Mouse (Mus musculus): ENCODE measurements around the gene D17Wsu92e.
"Not testable (repeated sequence)": the region's sequence is repeated elsewhere in the genome, so short reads cannot be mapped to it uniquely, and the experiment has no call there.

Gene D17Wsu92e

DNA sequence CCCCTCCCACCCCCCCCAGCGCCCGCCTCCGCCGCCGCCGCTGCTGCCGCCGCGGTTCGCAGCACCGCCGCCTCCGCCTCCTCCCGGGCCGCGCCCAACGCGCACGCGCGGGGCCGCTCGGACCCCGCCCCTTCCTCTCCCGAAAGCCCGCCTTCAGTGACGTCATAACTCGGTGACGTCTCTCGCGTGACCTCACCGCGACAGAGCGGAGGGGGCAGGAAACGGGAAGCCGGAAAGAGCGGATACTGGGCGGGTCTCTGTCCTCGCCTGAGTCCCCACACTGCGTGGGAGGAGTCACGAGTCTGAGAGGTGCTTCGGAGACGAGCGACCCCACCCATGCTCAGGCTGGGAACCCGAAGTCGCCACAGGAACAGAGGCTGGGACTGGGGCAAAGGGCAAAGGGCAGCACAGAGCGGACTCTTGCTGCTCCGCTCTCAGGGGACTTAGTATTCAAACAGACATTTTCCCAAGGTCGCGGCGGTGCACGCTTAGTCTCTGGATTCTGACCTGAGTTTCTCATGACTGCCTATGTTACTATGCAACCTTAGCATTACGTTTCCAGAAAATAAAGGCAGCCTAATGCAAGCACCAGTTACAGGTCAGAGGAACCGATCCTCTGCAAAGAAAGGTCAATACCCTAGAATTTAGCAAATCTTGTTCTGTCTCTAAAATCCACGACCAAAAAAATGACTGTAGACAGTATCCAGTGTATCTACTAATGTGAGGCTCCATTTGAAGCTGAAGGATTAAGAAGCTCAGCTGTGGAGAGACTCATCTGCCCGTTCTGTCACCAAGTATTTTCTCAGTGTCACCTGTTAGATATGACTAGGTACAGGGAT, at the start of gene D17Wsu92e:
D17Wsu92e (minus strand) TSS at position 81 of the 839 bp plus-strand sequence.
- TF ChIP-seq GATA4 (IDR thresholded peaks at IDR 0.05; ENCODE audit: insufficient replicate concordance, low read length), result peak; percentile 37; the same call in 1 of the 2 replicates

DNA sequence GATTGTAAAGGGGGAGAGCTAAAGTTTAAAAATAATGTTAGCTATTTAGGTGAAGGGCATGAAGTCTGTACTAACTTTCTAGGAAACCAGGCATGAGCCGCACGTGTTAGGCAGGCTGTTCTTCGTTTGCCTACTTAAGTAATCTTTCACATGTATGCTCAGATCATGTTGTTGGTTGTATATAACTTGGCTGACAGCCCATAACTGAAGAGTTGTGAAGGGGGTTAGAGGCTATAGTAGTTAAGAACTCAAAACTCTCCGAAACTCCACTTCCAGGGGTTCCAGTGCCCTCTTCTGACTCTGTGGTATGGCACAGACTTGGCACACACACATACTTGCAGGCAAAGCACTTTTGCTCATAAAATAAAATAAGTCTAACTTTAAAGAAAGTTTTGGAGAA, 46.3 kb upstream of the D17Wsu92e start:
- TF ChIP-seq GATA4 (IDR thresholded peaks at IDR 0.05; ENCODE audit: insufficient replicate concordance, low read length), result no peak

DNA sequence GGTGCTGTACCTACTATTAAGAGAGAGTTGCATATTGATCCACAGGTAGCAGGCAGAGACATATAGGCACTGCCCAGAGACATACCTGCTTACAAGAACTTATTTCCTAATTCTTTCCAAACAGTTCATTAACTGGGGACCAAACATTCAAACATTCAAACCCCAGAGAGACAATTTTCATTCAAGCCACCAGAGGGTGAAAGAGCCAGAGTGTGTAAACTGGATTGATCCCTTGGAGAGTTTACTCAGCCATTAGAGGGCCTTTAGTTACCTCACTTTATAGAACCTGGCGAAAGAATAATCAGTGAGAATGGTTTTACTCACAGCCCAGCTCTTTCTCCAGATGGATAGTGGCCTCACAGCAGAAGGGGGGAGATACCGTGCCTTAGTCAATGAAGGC, 45.0 kb upstream of the D17Wsu92e start:
- no peak for TF ChIP-seq GATA4 (IDR thresholded peaks at IDR 0.05; ENCODE audit: insufficient replicate concordance, low read length)

DNA sequence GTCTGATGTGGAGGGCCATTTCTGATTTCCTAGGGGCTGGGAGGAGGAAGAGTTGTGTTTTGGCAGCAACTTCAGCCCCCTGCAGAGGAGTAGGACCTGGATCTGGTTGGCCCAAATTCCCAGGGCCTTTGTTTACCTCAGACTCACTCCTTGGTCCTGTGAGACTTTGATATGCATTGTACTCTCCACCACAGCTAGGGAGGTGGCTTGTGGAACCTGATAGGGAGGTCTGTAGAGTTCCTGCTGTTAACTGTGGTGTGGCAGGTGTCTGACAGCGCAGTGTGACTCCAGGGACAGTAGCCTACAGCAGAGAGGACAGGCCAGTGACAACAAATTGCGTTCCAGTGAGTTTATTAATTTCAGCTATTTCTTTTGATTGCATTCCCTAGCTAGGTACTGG, 38.7 kb upstream of the D17Wsu92e start:
- TF ChIP-seq GATA4 (IDR thresholded peaks at IDR 0.05; ENCODE audit: insufficient replicate concordance, low read length), result no peak

DNA sequence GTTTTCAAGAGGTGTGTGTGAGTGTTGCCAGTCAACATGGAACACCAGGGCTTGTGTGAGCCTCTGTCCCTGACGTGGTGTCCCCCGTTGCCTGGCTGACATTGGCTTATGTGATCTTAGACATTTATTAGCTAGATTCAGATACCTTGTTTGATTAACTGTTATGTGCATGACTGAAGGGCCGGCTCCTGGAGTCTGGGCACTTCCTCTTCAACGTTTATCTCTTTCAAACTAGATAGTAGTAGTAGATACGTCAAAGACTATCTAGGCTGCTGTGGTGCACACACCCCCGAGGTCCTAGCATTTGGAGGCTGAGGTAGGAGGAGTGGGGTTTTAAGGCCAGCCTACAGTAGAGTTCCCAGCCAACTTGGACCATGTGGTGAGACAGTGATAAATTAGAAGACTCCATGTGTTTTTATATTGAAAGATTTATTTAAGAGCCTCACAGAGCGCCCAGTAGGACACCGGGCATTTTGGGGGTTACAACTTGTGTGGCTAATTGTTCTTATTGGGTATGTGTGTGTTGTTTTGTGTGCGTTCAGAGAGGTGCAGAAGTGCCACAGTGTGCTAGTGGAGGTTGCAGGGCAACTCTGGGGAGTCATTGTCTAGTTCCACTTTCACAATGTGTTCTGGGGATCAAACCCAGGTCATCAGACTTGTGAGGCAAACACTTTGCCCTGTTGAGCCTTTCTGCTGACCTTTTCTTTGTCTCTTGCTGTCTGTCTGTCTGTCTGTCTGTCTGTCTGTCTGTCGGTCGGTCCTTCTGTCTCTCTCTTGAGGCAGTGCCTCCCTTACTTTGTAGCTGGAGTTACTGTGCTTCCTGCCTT, 37.4 kb upstream of the D17Wsu92e start:
- no peak for TF ChIP-seq GATA4 (IDR thresholded peaks at IDR 0.05; ENCODE audit: insufficient replicate concordance, low read length)

DNA sequence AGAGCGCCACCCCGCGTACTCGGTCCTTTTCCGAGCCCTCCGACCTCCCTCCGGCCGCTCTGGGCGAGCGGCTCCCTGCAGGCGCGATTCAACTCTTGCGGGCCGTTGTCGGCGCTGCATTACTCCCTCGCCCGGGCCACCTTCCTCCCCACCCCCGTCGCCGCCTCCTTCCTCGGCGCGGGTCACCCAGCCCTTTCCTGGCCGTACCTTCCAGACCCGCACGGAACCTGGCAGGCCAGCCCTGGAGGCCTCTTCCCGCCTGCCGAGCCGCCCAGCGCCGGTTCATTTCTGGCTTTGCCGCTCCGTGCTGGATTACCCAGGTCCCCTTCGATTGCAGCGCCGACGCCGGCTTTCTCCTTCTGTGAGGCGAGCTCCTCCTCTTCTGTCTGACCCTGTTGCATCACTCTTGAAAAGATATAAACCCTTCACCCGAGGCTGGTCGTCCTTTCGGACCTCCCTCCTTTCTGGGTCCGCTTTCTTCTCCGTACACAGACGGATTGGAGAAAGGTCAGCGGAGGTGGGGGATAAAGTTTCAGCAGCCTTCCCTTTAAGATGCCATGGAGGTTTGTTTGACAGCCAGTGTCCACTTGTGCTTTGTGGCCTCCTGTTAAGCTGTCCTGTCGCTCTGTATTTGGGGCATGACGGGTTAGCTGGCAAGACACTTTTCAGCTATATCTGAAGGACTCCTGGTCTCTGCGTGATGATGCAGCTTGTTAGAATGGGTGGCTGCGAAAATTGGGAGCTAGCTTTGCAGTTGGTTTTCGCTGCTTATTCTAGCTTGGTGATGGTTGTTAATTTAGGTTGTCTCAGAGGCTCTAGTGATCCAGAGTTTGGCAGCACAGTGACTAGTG, 36.6 kb upstream of the D17Wsu92e start:
- no peak for TF ChIP-seq GATA4 (IDR thresholded peaks at IDR 0.05; ENCODE audit: insufficient replicate concordance, low read length)

DNA sequence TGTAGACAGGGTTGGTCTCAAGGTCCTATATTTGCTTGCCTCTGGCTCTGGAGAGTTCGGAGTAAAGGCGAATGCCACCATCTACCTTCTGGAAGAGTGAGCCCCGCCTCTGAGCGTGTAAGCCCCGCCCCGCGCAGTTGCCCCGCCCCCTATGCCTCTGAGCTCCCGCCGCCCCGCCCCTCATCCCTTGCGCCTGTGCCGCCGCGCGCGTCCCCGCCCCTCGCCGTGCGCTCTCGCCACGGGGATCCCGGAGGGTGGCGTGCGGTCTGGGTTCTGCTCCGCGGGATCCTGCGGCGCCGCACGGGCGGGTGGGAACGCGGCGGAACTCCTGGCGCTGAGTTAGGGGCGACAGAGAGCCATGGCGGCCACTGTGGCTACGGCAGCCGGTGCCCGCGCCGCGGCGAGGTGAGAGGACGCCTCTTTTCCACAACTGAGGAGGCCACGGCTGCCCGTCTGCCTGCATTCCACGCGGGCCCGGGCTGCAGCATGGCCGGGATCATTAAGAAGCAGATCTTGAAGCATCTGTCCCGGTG, 35.9 kb upstream of the D17Wsu92e start, which contains the start of gene Uhrf1bp1:
Uhrf1bp1 (plus strand) TSS at position 177 of the 533 bp plus-strand sequence.
- TF ChIP-seq GATA4 (IDR thresholded peaks at IDR 0.05; ENCODE audit: insufficient replicate concordance, low read length), result no peak

DNA sequence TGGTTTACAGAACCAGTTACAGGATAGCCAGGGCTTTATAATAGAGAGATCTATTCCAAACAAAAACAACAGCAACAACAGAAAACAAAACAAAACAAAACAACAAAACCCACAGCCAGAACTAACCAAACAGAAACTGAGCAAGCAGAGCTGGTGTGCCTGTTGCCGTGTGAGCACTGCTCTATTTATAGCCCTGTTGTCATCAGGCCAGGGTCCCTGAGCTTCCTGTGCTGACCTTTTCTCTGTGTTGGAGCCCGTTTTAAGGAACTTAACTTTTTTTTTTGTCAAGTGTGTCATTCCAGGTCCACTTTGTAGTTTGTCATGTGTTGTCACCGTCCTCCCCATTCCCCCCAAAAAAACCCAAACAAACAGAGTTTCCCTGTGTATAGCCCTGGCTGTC, 30.6 kb upstream of the D17Wsu92e start:
- TF ChIP-seq GATA4 (IDR thresholded peaks at IDR 0.05; ENCODE audit: insufficient replicate concordance, low read length), result no peak

DNA sequence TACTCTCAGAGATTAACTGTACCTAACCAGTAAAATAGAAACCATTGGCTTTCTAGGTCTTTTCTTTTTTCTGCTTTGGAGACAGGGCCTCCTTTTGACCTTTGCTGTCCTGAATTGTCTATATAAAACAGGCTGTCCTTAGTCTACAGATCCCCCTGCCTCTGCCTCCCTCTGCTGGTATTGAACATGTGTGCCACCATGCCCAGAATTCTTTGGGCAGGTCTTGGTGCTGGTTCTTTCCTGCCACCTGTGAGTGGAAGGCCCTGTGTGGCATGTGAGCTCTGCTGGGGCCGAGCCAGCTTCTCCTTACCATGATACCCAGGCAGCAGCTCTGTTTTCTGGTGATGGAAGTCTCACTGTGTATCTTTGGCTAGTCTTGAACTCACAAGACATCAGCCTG, 27.9 kb upstream of the D17Wsu92e start:
- no peak for TF ChIP-seq GATA4 (IDR thresholded peaks at IDR 0.05; ENCODE audit: insufficient replicate concordance, low read length)

DNA sequence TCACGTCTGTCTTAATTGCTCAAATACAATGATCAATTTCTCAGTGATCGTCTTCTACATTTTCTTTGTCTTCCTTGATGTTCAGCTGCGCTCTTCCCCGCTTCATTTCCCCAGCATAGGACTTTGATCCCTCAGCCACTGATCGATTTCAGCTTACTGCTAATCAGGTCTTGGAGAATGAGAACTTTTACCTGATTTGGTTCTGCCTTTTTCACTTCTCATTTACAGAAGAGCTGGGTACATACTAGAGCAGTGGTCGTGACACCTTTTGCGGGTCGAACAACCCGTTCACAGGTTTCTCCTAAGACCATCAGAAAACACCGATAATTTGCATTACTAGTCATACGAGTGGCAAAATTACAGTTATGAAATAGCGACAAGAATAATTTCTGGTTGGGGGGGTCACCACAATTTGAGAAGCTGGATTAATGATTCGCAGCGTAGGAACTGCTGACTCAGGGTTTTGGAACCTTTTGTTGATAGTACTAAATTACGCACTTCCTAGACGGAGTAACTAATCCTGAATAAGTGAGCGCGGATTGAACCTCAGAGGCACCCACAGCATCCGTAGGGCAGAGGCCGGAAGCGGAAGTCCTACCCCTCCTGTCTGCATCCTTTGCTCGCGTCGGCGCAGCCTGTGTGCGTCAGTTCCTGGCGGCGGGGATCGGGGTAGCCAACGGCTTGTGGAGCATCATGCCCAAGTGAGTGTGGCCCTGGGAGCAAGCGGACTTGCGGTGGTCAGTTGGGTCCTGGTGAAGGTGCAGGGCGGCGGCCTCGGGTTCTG, 19.2 kb upstream of the D17Wsu92e start:
- peak; percentile 59; the same call in 1 of the 2 replicates for TF ChIP-seq GATA4 (IDR thresholded peaks at IDR 0.05; ENCODE audit: insufficient replicate concordance, low read length)

DNA sequence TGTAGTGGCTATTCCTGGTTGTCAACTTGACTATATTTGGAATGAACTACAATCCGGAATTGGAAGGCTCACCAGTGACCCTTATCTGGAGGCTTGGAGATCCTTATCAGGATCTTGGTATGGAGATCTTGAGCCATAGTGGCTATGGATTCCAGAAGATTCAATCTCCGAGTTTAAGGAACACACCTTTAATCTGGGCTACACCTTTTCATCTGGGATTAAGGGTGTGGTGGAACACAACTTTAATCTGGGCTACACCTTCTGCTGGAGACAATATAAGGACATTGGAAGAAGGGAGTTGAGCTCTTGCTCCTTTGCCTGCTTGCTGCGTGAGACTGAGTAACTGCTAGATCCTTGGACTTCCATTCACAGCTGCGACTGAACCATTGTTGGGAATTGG, 17.4 kb upstream of the D17Wsu92e start, which contains the start of gene Snrpc:
Snrpc (plus strand) TSS at position 301 of the 400 bp plus-strand sequence.
- not testable (repeated sequence) for TF ChIP-seq GATA4 (IDR thresholded peaks at IDR 0.05; ENCODE audit: insufficient replicate concordance, low read length)

DNA sequence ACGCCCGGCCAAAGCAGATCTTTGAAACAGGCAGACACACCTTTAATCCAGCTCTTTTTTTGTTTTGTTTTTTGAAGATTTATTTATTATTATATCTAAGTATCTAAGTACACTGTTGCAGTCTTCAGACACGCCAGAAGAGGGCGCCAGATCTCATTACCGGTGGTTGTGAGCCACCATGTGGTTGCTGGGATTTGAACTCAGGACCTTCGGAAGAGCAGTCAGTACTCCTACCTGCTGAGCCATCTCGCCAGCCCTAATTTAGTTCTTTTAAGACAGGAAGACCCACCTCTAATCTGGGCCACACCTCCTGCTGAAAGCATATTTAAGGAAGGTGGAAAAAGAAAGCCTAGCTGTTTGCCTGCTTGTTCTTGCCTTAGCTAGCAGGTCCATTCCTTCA, 10.0 kb upstream of the D17Wsu92e start:
- no peak for TF ChIP-seq GATA4 (IDR thresholded peaks at IDR 0.05; ENCODE audit: insufficient replicate concordance, low read length)

DNA sequence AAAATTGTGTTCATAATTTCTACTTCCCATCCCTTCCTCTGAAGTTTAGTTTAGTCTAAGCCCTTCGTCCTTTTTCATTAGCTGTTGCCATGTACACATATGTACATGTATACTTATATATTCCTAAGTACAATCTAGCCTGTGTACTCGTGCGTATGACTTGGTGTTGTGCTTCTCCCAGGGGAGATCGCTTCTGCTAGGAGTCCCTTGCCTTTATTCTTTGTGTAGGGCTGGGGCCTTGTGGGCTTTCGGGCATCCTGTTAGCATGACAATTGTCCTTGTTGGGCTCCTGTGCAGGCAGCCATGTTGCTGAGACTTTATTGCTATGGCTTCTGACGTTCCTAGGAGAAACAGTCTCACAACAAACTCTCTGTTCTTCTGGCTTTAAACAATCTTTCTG, 7.1 kb upstream of the D17Wsu92e start:
- no peak for TF ChIP-seq GATA4 (IDR thresholded peaks at IDR 0.05; ENCODE audit: insufficient replicate concordance, low read length)

DNA sequence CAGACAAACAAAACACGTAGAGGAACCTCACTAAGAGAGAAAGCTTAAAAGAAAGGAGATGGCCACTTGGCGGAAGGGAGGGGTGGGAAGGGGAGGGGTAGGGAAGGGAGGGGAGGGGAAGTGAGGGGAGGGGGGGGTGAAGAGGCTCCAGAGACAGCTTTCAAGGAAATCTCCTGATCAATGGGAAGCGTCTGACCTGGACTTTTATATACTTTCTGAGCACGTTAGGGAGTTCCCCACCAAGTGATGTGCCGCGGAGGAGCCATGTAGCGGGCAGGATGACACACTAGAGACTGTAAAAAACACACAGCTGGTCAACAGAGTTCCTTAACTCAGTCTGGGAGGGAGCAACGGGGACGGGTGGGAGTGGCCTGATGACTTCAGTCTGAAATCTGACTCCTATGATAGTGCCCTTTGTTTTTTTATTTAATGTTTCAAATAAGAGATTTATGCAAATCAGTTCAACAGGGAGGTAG, 6.5 kb upstream of the D17Wsu92e start:
- TF ChIP-seq GATA4 (IDR thresholded peaks at IDR 0.05; ENCODE audit: insufficient replicate concordance, low read length), result no peak

Measured in liver, adult (tissue).